Mouse (Mus musculus) mouse embryonic stem cell (cell line): Measurements from ENCODE around the gene Mttp.

Source experiments
- in situ Hi-C, 2 experiments: fragments of 300-500 bp; cut with MboI; formaldehyde crosslinking; loops; 1 replicate in 1 of 2; 3 replicates in 1 of 2; pipeline ENCODE4 v1.14.3; 2019 to 2020; ENCODE audit warnings: low sequenced_read_pairs in 2 of 2, low pct_unique_long_range_greater_than_20kb in 1 of 2, mixed read lengths in 1 of 2; ENCODE audit not compliant: unreplicated experiment in 1 of 2

Mttp gene

DNA sequence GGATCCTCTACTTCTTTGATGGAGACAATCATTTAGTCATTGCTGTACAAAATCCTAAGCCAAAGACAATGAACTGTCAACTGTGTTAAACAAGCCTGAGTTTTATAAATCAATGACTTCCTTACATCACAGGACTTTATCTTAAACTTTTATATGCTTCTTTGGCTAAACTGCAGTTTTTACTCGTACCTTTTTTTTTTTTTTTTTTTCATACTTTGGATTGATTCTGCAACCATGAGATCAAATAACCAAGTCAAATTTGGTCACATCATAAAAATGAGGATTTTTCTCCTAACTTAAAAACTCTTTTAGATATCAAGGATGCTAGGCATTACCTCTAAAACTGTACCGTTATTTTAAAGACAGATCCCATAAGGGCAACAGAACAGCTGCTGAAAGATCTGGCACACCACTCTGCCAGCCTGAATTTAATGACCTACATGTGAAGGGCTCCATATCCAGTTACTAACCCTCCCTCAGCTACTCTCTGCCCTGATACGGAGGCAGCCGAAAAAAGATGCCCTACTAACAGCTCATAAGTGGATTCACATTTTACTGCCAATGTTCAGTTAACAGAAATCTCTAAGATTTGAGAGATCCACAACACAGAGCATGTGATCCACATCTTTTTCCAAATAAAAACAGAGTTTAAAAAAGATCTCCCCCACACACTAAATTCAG lies 2.6 kb downstream of the Mttp start:
- in situ Hi-C loops, result loop anchor here (10.0 to 25.0 kb wide), 2 partner anchors 147 to 355 kb away; no protein-coding TSS in a partner anchor

DNA sequence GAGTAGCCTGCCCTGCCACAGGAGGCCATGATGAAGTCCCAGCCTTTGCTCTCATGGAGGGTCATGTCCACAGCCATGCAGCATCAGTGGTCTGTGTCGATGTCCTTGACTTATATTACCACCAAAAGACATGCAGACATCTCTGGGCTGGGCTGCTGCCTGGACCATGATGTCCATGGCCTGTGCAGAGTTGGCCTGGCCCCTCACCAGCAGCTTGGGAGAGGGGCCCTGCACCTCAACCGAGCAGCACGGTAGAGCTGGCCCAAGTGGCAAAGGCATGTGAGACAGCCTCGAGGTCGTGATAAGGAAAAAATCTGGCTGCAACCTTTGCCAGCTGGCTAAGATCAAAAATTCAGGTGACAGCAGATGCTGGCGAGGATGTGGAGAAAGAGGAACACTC lies 5.1 kb downstream of the Mttp start:
- in situ Hi-C loops, result loop anchor here (5.0 to 25.0 kb wide), 3 partner anchors 145 to 352 kb away; no protein-coding TSS in a partner anchor

DNA sequence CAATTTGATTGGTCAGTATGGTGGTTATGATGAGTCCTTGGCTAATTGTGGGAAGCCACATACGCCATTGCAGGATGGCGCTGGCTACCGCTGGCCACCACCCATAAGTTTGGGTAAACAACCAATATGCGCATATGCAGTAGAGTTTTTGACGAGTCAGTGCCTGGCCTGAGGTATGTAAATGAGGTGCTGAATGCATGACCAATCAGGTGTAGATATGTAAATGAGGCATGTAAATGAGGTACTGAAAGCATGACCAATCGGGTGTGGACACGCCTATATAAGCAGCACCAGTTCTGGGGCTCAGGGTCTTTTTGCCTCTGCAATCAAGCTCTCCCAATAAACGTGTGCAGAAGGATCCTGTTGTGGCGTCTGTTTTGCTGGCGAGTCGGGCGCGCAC lies 6.6 kb downstream of the Mttp start:
- in situ Hi-C loops, result loop anchor here (5.0 to 25.0 kb wide), 2 partner anchors 146 to 351 kb away; no protein-coding TSS in a partner anchor

DNA sequence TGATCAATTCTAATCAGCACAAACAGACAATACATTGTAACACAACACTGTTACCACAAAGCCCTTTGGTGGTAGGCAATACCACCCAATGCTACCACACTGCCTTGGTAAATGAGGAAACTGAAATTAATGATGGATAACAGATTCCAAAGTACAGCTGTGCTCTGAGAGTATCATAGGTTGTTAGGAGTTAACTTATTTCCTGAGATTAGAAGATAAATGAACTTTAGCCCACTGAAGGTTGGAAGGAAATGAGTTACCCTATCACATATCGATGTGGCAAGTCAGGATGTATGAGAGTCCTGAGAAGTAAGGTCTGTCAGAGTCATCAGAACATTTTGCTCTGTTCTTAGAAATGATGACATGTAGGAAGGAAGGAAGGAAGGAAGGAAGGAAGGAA lies 10.2 kb downstream of the Mttp start:
- in situ Hi-C loops, result loop anchor here (25.0 kb wide), 1 partner anchor 347 kb away; no protein-coding TSS in a partner anchor

DNA sequence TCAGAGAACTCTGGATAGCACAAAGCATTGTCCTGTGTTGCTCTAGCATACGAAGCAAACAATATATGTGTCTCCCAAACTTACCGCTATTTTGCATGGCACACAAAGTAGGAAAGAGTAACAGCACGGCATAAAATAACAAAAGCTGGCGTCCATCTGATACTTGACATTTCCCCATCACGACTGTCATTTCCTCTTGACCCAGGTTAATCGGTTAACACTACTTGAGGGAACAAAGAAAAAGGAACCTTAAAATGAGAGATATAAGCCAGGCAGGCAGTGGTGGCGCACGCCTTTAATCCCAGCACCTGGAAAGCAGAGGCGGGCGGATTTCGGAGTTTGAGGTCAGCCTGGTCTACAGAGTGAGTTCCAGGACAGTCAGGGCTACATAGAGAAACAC lies 10.9 kb downstream of the Mttp start:
- in situ Hi-C loops, result loop anchor here (25.0 kb wide), 1 partner anchor 347 kb away; no protein-coding TSS in a partner anchor

DNA sequence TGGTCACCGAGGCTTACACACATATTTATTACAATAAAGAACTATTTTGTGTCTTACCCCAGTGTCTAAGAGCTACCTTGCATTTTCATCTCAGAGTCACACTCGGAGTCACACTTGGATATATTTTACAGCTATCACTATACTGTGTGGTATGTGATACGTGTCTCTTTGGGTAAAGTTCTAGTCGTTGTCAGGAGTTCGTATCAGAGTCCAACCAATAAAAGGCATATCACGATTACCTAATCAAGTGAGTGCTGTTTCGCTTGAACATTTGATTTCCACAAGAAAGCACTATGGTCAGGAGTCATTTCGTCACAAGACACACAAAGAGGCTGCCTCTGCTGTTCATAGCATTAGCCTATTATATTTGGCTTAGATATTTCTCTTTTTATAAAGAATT lies 11.3 kb downstream of the Mttp start:
- in situ Hi-C loops, result loop anchor here (25.0 kb wide), 1 partner anchor 346 kb away; no protein-coding TSS in a partner anchor

DNA sequence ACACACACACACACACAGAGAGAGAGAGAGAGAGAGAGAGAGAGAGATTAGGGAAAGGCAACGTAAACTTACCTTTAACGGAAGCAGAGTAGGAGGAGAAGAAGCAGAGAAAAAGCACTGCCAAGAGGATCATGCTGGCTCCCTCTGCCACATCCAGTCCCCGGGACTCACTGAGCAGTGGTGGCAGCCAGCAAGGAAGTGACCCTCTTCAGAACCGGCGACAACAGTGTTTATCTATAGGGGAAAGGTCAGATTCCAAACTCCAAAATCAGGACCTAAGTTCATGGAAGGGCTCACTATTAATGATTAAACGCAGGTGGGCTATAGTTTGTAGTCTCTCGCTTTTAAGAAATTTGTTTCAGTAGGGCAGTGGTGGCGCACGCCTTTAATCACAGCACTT lies 13.6 kb downstream of the Mttp start:
- in situ Hi-C loops, result loop anchor here (25.0 kb wide), 1 partner anchor 344 kb away; no protein-coding TSS in a partner anchor

DNA sequence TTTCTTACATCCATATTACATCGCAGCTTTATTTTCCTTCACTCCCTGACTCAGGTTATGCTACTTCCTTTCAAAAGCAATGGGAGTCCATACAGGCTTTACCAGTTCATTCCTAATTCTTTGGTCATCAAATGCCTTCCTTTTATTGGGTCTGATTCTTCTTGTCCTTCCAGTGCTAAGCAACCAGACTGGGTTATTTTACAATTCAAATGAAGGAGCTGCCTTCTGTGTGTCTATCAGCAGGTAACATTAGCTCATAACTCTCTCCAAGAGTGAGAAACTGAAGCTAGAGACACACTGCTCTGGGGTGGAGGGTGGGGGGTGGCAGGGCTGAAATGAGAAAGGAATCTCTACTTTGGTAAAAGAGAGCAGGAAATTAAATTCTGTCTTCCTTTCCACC lies 14.1 kb downstream of the Mttp start:
- in situ Hi-C loops, result loop anchor here (25.0 kb wide), 1 partner anchor 343 kb away; no protein-coding TSS in a partner anchor

DNA sequence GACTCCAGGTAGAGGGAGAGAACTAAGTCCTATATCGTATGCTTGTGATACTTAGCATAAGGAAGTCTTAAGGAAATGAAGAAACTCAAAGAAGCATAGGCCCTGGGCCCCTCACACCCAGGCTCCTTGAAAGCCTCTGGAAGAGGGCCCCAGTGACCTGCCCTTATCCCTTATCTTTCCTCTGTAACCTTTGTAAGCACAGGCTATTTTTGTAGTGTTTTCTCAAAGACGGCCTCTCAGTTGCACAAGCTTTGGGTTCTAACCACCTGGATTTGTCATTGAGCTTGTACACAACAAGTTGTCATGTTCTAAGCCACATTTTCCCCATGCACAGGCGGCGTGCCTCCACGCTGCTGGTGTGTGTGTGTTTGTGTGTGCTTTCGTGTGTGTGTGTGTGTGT lies 15.7 kb downstream of the Mttp start:
- in situ Hi-C loops, result loop anchor here (25.0 kb wide), 1 partner anchor 342 kb away; no protein-coding TSS in a partner anchor

DNA sequence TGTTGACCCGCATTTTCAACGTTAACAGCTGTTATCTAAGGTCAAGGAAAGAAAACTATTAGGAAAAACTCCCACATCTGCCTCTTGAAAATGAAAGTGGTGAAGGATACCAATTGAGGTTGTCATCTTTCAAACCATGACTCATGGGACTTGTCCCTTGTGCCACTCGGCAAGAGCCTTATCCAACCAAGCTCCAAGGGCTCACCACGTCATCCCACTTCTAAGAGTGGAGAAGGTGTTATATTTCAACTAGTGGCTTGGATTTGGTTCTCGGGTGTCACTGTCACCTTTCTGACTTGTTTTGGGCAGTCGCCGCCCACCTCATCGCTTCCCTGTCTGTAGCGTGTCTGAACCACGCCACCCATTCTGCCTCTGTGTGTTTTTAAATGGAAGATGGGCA lies 20.9 kb downstream of the Mttp start:
- in situ Hi-C loops, result no loop called here

DNA sequence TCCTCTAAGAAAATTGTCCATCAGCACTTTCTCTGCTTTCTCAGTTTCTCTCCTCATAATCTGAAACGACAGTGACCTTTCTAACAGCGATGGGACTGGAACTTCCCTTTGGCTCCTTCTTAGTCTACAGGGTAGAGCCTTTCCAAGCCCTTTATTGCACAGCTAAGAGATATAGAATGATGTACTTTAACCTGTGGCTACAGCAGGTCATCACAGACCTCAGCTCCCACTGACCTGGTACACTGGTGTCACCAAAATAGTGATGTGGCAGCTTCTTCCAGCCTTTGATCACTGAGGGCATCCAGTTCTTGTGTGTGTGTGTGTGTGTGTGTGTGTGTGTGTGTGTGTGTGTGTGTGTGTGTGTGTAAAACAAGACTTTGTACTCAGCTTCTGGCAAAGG lies 23.3 kb downstream of the Mttp start:
- in situ Hi-C loops, result no loop called here

DNA sequence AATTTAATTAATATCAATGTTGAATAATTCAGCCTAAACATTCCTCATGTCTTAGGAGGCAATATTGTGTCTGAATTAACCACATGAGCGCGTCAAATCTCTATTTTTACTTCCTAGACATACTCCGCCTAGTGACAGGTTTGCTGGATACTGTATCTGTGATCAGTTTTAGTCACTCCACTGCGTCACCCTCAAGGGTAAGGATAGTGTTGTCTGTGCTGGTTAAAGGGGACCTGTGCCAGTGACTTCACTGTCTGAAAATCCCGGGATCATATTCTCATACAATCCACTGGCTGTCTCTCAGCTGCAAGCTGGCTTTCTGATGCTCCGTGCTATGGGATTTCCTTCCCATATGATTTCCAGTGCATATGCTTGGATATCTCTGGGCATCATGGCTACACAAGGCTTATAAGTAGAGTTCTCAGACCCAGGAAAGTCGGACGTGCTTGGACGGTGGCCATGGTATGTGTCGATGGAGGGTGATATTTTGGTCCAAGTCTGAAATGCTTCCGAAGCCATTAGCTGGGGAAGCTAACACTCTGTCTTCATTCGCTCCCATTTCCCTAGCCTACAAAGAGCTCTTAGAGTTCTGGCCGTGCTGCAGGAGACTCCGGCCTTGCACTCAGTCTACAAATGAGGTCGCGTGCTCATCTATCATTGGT lies 25.2 kb downstream of the Mttp start:
- in situ Hi-C loops, result no loop called here

DNA sequence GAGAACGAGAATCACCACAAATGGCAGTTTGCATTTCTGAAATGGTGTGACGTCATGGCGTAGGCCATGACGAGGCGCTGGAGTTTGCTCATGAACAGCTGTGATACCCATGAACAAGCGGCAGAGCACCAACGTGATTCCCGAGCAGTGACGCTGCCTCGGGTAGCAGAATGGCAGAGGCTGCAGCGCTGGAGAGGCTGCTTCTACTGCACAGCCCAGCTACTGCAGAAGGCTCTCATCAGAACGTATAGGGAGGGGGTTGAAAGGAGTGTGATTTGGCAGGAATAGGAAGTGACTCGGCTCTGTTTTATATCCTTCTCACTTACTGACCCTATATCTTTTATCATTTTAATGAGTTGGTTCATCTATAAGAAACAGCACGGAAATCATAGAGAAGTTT lies 25.9 kb downstream of the Mttp start:
- in situ Hi-C loops, result no loop called here

DNA sequence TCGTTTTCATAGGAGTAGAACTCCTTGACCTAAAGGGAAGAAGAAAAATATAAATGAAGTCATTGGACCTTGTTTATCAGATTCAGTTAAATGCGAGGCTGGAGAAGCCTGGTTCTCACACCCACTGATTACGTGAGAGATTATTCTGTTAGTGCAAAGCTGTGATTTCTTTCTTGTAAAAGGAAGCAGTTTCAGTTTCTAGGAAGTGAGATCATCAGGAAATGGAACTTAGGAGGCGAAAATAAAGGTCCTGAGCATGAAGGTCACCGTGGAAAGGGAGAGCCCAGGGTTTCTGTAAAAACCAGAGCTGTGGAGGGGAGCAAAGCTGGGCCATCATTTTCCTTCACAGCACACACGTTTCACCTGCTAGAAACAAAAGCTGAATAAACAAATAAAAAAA lies 26.4 kb downstream of the Mttp start:
- in situ Hi-C loops, result no loop called here

DNA sequence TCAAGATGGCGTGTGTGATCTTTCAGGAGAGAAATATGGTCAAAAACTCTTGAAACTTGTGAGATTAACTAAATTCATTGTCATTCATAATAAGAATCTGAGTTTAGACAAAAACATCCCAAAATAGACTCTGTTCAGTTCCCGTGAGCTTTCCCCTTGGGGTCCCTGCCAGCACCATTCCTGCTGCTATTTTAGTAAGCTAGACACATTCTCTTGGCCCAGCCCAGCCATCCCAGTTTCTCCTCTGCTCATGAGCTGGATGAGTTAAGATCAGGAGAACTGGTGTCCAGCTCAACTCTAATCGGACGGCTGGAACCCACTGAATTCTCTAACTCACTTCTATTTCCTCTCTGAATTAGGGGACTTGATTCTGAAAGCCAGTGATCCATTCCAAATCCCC lies 27.9 kb downstream of the Mttp start:
- in situ Hi-C loops, result no loop called here

DNA sequence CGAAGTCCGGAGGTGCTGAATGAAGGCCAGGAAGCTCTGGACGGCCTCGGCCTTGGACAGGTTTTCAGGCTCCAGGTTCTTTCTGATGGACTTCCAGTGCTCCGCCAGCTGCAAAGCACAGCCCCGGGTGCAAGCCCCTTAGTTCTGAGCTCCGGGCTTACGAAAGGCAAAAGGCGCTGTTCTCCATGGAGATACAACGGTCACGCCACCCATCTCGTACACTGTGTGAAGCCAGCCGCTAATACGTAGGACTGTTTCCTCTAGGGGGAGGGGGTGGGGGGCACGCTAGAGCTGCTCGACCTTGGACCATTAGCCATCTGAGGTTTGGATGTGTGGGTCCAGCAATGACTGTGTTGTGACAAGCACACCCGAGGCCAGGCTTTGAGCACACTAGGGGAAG lies 30.7 kb downstream of the Mttp start:
- in situ Hi-C loops, result no loop called here

DNA sequence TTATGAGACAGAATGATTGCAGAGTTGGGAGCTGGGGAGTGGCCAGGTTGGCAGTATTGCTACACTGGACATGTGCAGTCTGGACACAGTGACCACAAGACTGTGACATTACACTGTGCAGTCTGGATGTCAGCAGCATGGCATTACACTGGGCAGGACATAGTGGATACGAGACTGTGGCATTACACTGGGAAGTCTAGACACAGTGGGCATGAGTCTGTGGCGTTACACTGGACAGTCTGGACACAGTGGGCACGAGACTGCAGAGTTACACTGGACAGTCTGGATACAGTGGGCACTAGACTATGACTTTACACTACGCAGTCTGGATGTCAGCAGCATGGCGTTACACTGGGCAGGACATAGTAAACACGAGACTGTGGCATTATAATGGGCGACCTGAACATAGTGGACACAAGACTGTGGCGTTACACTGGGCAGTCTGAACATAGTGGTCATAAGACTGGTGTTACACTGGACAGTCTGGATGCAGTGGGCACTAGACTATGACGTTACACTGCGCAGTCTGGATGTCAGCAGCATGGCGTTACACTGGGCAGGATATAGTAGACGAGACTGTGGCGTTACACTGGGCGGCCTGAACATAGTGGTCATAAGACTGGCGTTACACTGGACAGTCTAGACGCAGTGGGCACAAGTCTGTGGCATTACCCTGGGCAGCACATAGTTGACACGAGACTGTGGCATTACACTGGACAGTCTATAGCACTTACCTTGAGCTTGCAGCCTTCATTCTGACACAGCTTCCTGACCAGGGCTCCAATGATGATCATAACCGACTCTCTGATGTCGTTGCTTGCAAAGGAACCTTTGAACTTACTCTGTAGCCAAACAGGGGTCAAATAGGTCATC lies 33.6 kb downstream of the Mttp start:
- in situ Hi-C loops, result no loop called here

DNA sequence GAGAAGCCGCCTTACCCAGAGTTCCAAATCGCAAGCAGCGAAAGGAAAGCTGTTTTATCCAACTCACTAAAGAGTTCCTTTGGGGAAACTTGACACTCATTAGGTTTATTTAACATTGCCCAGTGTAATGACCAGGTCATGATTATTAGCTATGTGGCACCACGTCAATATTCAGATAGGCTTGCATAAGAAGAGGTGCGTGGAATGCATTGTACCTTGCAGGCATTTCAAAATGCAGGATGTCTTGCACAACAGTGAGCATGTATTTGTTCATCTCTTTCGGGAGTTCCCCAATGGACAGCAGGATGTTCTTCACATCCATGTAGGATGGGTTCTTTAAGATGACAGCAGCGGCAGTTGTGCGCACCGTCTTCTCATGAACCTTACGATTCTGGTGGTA lies 37.9 kb downstream of the Mttp start:
- in situ Hi-C loops, result no loop called here

DNA sequence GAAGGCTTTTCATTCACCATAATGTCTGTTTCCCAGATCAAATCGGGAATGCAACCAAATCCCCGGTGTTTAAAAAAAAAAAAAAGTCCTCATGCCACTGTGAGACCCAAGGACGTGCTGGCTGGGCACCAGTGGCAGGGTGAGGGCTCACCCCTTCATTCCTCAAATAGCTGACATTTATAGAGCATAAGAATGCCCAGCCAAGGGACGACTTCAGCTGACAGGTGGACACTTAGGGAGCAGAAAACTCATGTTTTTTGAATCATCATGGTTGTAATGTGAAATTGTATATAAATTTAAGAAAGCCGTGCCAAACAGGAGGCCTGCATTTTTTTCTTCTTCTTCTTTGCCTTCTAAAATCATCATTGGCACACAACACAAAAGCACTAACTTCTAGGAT lies 39.7 kb downstream of the Mttp start:
- in situ Hi-C loops, result no loop called here
